Mouse (Mus musculus) urinary bladder, postnatal 4 days (tissue): ENCODE results near the gene C2cd4b.

ENCODE experiments used
- DNase-seq, 2 experiments: peaks; one replicate each; pipeline ENCODE4 v3.0.0; 2021 to 2022; ENCODE audit warnings: low spot score in 2 of 2

Gene C2cd4b

DNA sequence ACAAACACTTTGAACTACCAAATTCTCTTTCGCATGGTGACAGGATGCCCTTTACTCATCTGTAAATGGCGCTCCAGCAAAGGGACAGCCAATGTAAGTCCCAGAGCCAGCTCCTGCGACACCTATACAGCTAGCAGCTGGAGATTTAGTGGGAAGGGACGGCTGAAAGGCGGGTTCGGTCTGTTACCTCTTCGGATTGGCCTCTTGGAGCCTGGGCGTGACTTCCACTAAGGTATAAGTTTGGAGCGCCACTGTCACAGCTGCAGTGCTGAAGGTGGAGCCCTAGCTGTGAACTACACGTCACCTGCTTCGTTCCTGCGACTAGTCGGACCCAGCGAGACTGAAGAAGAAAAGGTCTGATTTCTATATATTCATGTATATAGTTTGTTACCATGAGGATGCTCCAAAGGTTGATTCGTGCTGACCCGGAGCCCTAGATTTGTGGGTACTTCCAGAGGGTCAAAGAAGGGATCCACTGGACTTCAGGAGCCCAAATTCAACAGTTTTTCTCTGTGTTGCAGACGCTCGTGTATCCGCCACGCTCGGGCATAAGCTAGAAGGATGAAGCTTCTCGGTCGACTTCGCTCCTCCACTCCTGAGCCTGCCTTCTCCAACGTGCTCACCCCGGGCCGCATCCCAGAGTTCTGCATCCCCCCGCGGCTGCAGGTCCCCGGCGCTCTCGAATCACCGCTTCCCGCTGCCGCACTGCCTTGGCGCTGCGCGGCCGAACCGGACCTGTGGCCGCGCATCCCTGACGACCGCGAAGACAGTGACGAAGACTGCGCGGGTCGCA, at the start of gene C2cd4b:
Gene C2cd4b (plus strand): TSS at position 275 of the 793 bp plus-strand sequence.
- no peak for DNase-seq

DNA sequence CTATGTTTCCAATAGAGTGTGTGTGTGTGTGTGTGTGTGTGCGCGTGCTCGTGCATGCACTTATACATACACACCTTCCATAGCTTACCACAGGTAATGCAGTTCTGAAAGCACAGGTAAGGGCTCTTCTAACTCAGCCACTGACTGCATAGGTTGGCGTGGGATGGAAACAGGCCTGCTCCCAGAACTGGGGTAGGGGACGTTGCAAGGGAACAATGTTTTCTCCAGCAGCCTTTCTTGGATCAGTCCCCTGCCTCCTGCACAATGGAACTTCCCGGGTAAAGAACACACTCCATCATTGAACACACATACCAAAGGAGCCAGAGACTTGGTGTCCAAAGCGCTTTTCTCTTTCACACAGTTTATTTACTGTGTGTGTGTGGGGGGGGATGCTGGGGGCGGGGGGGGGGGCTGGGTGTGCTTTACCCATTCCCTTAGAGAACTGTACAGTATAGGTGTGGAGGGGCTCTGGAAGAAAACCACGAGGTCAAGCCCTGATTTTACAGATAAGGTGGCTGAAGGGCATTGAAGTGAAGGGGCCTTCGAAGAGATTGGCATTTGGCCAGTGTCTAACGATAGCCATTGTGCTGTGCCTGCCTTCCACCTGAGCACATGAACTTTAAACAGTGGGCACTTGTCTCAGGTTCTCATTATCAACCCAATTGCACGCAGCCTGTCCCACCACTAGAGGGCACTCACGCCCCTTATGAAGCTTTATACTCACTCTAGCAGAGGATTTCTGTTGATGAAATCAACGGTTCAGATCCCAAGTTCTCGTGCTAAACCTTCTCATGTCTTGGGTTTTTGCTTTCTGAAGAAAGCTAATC, 48.0 kb upstream of the C2cd4b start:
- DNase-seq = peak; percentile 25 to 69

- DNase-seq = no peak
These were observed 47.1 kb upstream of the C2cd4b start for GRCm38 (mm10) chr9:67712146-67712545.

GRCm38 (mm10) chr9:67717081-67717480, 42.2 kb upstream of the C2cd4b start:
- DNase-seq = no peak

DNA sequence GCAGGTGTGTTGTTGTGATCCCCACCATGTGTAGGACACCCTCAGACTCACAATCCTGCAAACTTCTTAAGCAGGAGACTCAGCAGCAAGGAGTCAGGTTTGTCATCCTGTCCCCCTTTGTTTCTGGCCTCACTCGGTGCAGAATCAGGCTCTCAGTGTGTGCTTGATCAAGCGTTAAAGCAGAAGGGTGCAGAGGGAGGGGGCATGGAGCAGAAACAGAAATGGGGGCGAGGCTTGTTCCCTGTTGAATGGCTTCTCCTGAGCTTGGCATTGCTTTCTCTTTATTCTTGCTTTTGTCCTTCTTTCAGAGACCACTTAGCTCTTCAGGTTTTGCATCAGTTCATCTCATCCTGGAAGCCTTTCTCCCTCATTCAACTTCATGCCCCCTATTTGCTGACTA, 40.6 kb upstream of the C2cd4b start:
- no peak for DNase-seq

DNA sequence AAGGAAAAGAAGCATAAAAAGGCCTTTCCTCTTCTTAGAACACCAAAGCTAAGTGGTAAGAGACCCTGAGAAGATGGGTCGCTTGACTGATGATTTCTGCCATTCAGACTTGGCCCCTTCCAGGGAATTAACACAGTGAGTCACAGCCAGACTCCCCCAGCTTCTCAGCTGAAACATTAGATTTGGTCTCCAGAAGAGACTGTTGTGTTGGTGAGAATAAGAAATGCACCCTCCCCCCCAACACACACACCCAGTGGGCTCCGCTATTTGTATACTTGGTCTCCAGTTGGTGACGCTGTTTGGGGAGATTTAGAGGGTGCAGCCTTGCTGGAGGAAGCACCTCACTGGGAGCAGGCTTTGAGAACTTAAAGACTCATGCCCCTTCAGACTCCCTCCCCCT, 39.1 kb upstream of the C2cd4b start:
- DNase-seq = no peak

GRCm38 (mm10) chr9:67722378-67722777, 36.9 kb upstream of the C2cd4b start:
- DNase-seq = no peak

DNA sequence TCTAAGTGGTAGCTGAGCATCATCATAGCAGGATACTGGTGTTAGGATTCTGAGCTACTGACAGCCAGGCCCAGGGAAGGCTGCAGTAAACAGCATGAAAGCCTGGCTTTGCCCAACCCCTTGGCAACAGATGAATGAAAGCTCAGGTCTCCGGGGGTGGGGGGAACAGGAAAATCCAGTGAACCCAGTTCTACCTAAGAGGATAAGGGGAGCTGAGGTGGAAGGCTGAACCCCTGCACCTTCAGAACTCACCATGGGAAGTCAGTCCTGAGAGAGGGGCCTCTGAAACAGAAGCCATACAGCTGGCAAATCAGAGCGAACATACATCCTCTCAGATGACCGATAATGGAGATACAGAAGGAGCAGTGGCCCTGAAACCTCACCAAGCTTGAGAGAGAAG, 34.0 kb upstream of the C2cd4b start:
- no peak for DNase-seq

GRCm38 (mm10) chr9:67733716-67734115, 25.5 kb upstream of the C2cd4b start:
- DNase-seq = no peak

DNA sequence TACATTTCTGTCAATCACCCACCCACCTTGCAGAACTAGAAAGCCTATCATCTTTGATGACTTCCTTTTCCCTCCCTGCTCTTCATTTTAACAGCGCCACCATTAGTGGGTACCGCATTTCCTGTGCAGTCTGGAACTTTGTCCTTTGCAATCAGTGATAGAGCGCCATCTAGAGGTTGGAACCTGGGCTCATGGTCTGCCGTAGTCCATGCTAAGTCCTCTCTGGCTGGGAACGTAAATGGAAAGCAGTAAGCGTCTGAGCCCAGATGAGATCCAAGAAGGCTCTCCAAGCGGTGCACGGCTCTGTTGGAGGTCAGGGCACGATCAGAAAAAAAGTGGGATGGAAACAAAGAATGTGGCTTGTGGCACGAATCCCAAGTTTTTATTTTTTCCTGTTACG, 23.8 kb upstream of the C2cd4b start:
- DNase-seq = no peak

- no peak for DNase-seq
These were observed 18.0 kb upstream of the C2cd4b start for GRCm38 (mm10) chr9:67741256-67741655.

- no peak for DNase-seq
These were observed 5.6 kb upstream of the C2cd4b start for GRCm38 (mm10) chr9:67753411-67754182.

DNA sequence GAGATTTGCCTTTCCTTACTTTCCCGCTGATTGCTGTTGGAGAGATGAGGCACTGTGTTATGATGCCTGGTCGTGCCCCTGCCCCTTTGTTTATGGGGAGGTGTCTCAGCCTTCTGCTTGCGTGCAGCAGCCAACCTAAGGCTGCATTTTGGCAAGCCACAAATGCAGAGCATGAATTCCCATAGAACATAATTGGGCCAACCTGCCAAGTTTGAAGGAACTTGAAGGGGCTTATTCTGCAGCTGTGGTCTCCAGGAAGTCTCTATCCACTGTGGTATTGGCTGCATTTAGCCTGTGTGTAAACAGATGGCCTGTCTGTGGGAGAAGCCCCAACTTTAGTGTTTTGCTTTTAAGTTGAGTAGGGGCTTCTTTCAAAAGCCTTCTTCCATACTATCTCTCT, 4.5 kb upstream of the C2cd4b start:
- DNase-seq = no peak

DNA sequence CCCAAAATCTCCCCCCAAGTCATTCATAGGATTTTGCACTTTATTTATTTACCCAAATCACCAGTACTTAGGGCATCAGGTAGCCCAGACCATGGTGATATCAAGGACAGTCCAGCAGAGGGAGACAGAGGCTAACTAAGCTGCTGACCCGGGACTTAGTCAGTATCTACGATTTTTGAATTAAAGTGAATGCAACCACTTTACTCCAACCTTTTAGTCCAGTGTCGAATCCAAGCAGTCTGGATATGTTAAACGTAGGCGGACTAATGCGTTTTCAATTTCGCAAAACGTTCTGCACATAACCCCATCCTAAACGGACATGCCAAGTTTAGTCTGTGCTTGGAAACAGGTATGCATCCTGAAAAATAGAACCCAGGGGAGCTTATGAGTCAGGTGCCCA, 551 bp upstream of the C2cd4b start:
- peak in 1 of 2 experiments; percentile 36 for DNase-seq

- DNase-seq = peak in 1 of 2 experiments; percentile 53
These were observed 923 bp downstream of the C2cd4b start for GRCm38 (mm10) chr9:67759956-67760764.

- no peak for DNase-seq
These were observed 1.8 kb downstream of the C2cd4b start for GRCm38 (mm10) chr9:67760991-67761390.

- DNase-seq = no peak
These were observed 4.1 kb downstream of the C2cd4b start for GRCm38 (mm10) chr9:67763326-67763725.

DNA sequence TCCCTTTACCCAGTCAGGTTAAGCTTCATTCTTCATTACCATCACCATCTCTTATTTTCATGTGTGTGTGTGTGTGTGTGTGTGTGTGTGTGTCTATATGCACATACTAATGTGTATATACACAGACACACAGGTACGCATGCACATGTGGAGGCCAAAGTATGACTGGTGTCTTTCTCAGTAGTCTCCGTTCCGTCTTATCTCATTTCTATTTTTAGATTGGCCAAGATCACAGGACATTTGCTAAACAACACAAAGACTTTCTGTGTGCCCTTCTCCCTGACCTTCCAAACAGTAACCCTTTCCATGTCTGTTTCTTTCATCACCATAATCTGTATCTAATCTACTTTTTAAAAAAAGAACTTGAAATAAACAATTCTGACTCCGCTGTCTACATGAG, 7.2 kb downstream of the C2cd4b start:
- DNase-seq = no peak

GRCm38 (mm10) chr9:67766948-67767347, 7.7 kb downstream of the C2cd4b start:
- DNase-seq = no peak

- DNase-seq = no peak
These were observed 9.6 kb downstream of the C2cd4b start for GRCm38 (mm10) chr9:67768843-67769242.

DNA sequence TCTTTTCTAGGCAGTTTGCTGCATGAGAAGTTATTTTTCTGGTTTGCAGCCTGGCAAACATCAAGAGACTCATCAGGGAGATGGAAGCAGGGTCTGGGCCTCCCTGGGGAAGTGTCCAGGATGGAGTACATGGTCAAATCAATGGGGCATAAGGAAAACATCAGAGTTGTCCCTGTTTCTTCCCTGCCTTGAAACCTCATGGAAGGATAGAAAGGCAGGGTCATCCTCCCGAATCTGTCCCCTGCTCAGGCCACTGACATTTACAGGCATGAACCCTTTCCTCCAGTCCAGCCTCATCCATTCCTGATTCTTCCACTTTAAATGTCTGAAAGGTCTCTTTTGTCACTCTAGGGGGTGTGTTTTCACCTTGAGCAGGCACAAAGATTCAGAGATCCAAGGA, 10.2 kb downstream of the C2cd4b start:
- no peak for DNase-seq
